Mouse (Mus musculus): ENCODE results near the gene H2-Eb2. TPM values are rescaled to one million over a fixed set of nuclear protein-coding genes. Genes with fewer than 3 reads are reported as not detected.

H2-Eb2 gene
- total RNA-seq, 1 experiment: not detected

DNA sequence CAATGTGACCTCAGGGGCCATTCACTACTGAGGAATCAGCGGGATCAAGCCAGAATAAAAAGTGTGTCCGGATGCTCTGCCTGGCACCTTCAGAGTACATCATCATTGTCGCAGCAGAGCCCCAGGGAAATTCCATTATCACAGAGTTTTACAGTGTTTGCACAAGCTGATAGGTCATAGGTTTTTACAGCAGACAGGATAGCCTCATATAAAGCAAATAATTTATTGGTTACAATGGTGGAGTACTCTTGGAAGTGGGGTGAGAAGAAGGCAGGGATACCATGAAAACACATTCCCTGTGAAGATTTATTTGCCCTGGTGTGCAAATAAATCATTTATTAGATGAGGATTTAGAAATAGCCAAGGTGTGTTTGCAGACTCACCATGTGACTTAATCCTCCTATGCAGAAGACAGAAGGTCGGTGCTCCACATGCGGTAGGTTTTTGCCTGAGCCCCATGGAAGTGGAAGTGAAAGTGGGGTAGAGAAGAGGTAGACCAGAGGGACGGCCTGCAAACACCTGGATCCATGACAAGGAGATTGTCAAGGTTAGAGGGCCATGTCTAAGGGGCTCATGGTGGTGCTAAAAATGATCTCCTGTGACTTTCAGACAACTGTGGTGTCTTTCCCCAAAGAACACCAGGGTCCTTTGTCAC lies 47.7 kb downstream of the H2-Eb2 start:
- DNase-seq (ENCODE audit: low read depth, low spot score): no peak
- Histone ChIP-seq H3K4me3 (ENCODE audit: insufficient read depth in 1 of 2, low read depth in 1 of 2, low read length in 2 of 2, poor library complexity in 1 of 2, severe bottlenecking in 1 of 2) (no peak overlapping the region), H3K36me3 (ENCODE audit: control insufficient read depth, insufficient read depth, low read length, poor library complexity, severe bottlenecking) (no peaks in the 10 kb centered on the region), H3K9me3 (ENCODE audit: control insufficient read depth, insufficient read depth, low read depth, low read length) (no peaks in the 10 kb centered on the region), H3K9ac (ENCODE audit: insufficient read depth, low read depth, low read length, poor library complexity, severe bottlenecking) (no peak overlapping the region), H3K4me1 (ENCODE audit: control insufficient read depth in 2 of 2, insufficient read depth in 2 of 2, low read length in 2 of 2, poor library complexity in 1 of 2) (no peaks in the 10 kb centered on the region), H3K27ac (ENCODE audit: insufficient read depth, low read depth, low read length, poor library complexity, severe bottlenecking) (no peak overlapping the region)
- in situ Hi-C loops (cut with MboI; ENCODE audit: low sequenced_read_pairs in 2 of 2, unreplicated experiment in 2 of 2): no loop called here
- TF ChIP-seq ZNF384 (IDR thresholded peaks at IDR 0.05; ENCODE audit: low read depth, low read length) (no peak), CHD2 (IDR thresholded peaks at IDR 0.05; ENCODE audit: low read depth, low read length) (no peak), ZC3H11A (IDR thresholded peaks at IDR 0.05; ENCODE audit: borderline replicate concordance, low read depth, low read length) (no peak), HCFC1 (IDR thresholded peaks at IDR 0.05; ENCODE audit: borderline replicate concordance, insufficient read depth, low read length) (no peak), MAFK (IDR thresholded peaks at IDR 0.05; ENCODE audit: insufficient read depth, low read depth, low read length) (no peak)

DNA sequence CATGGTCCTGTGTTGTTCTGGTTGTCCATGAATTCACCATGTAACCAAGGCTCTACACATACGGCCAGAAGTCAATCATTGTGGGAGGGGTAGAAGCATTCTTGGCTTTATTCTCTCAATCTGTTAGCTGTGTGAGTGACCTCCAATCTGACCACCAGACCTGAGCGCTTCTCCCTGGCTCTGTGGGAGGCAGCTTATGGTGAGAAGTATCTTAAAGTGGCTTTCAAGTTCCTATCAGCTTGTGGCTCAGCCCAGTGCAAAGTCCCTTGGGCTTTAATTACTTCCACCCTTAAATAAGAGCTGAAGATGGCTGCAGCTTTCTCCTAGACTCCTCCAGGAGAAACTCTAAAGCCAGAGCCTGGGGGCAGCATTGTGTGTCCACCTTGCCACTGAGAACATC lies 51.4 kb downstream of the H2-Eb2 start, which contains the start of gene Btnl1:
TSS of gene Btnl1 (plus strand) at position 286 of the 400 bp plus-strand sequence.
- no peak within 1 kb of the TSS for H3K9ac ChIP-seq (ENCODE audit: insufficient read depth, low read depth, low read length, poor library complexity, severe bottlenecking)
- no peaks in the 10 kb centered on the region for H3K36me3 ChIP-seq (ENCODE audit: control insufficient read depth, insufficient read depth, low read length, poor library complexity, severe bottlenecking)
- no peak within 1 kb of the TSS for H3K27ac ChIP-seq (ENCODE audit: insufficient read depth, low read depth, low read length, poor library complexity, severe bottlenecking)
- no peak within 1 kb of the TSS for H3K4me3 ChIP-seq (ENCODE audit: insufficient read depth in 1 of 2, low read depth in 1 of 2, low read length in 2 of 2, poor library complexity in 1 of 2, severe bottlenecking in 1 of 2)
- in situ Hi-C loops (cut with MboI; ENCODE audit: low sequenced_read_pairs in 2 of 2, unreplicated experiment in 2 of 2): no loop called here
- H3K9me3 ChIP-seq (ENCODE audit: control insufficient read depth, insufficient read depth, low read depth, low read length): no peaks in the 10 kb centered on the region
- DNase-seq (ENCODE audit: low read depth, low spot score): no peak
- peaks cover 0 to 3% of the 10 kb centered on the region in 2 experiments; a peak in 1 of 4 replicates for H3K4me1 ChIP-seq (ENCODE audit: control insufficient read depth in 2 of 2, insufficient read depth in 2 of 2, low read length in 2 of 2, poor library complexity in 1 of 2)
- TF ChIP-seq MAFK (IDR thresholded peaks at IDR 0.05; ENCODE audit: insufficient read depth, low read depth, low read length) (no peak), ZC3H11A (IDR thresholded peaks at IDR 0.05; ENCODE audit: borderline replicate concordance, low read depth, low read length) (no peak), CHD2 (IDR thresholded peaks at IDR 0.05; ENCODE audit: low read depth, low read length) (no peak), ZNF384 (IDR thresholded peaks at IDR 0.05; ENCODE audit: low read depth, low read length) (no peak), HCFC1 (IDR thresholded peaks at IDR 0.05; ENCODE audit: borderline replicate concordance, insufficient read depth, low read length) (no peak)

DNA sequence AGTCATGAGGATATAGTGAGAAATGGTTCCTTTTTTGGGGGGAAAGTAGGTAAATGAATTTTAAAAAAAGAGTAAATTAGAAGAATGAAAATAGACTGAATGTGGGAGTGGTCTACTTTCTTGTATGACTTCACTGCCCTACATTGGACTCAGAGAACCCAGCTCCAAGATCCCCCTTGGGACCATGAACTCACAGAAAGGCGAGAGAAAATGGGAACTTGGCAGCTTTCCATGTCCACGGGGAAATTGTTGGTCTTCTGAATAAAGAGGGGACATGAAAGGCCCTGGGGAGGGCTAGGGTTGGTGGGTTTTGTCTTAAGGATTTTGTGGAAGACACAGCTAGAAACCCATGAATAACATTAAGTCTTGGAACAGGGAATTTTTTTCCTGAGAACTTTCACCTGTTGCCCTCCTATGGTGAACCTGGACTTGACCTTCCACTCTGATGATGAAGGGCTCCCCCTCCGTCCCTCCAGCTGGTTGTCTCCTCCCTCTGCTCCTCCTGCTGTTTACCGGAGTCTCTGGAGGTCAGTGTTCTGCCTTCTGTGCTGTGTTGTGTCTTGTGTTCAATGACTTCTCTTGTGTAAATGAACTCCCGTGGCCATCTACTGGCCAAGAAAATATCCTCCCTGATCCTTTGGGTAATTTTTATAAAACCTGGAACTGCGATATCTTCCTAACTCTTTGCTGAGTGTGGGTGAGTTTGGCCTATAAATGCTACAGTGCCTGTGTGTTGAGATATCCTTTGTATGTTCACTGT lies 52.2 kb downstream of the H2-Eb2 start:
- H3K4me1 ChIP-seq (ENCODE audit: control insufficient read depth in 2 of 2, insufficient read depth in 2 of 2, low read length in 2 of 2, poor library complexity in 1 of 2): peaks cover 3 to 6% of the 10 kb centered on the region in 2 experiments; a peak in 2 of 4 replicates
- H3K4me3 ChIP-seq (ENCODE audit: insufficient read depth in 1 of 2, low read depth in 1 of 2, low read length in 2 of 2, poor library complexity in 1 of 2, severe bottlenecking in 1 of 2): no peak overlapping the region
- no peaks in the 10 kb centered on the region for H3K9me3 ChIP-seq (ENCODE audit: control insufficient read depth, insufficient read depth, low read depth, low read length)
- DNase-seq (ENCODE audit: low read depth, low spot score): no peak
- H3K9ac ChIP-seq (ENCODE audit: insufficient read depth, low read depth, low read length, poor library complexity, severe bottlenecking): no peak overlapping the region
- H3K27ac ChIP-seq (ENCODE audit: insufficient read depth, low read depth, low read length, poor library complexity, severe bottlenecking): no peak overlapping the region
- no peak for TF ChIP-seq CHD2 (IDR thresholded peaks at IDR 0.05; ENCODE audit: low read depth, low read length)
- TF ChIP-seq ZC3H11A (IDR thresholded peaks at IDR 0.05; ENCODE audit: borderline replicate concordance, low read depth, low read length): no peak
- no peak for TF ChIP-seq HCFC1 (IDR thresholded peaks at IDR 0.05; ENCODE audit: borderline replicate concordance, insufficient read depth, low read length)
- TF ChIP-seq ZNF384 (IDR thresholded peaks at IDR 0.05; ENCODE audit: low read depth, low read length): no peak
- no peak for TF ChIP-seq MAFK (IDR thresholded peaks at IDR 0.05; ENCODE audit: insufficient read depth, low read depth, low read length)
- in situ Hi-C loops (cut with MboI; ENCODE audit: low sequenced_read_pairs in 2 of 2, unreplicated experiment in 2 of 2): no loop called here
- H3K36me3 ChIP-seq (ENCODE audit: control insufficient read depth, insufficient read depth, low read length, poor library complexity, severe bottlenecking): no peaks in the 10 kb centered on the region

DNA sequence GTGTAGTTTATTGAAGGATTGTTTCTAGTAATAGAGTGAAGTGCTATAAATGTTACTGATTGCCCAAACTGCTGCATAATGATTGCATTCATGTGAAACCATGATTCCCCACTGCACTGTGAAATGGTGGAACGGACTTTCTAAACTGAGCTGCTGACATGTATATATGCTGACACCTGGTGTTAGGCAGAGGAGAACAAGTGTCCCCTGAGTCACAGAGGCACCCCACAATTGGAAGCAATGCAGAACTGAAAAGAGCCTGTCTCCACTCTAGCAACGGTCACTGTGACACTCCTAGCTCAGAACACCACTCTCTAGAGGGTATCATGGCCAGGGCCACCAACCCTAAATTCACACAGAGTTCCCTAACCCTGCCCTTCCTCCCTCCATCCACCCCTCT lies 53.3 kb downstream of the H2-Eb2 start:
- no peak overlapping the region for H3K4me3 ChIP-seq (ENCODE audit: insufficient read depth in 1 of 2, low read depth in 1 of 2, low read length in 2 of 2, poor library complexity in 1 of 2, severe bottlenecking in 1 of 2)
- TF ChIP-seq HCFC1 (IDR thresholded peaks at IDR 0.05; ENCODE audit: borderline replicate concordance, insufficient read depth, low read length) (no peak), CHD2 (IDR thresholded peaks at IDR 0.05; ENCODE audit: low read depth, low read length) (no peak), ZC3H11A (IDR thresholded peaks at IDR 0.05; ENCODE audit: borderline replicate concordance, low read depth, low read length) (no peak), ZNF384 (IDR thresholded peaks at IDR 0.05; ENCODE audit: low read depth, low read length) (no peak), MAFK (IDR thresholded peaks at IDR 0.05; ENCODE audit: insufficient read depth, low read depth, low read length) (no peak)
- no peak overlapping the region for H3K27ac ChIP-seq (ENCODE audit: insufficient read depth, low read depth, low read length, poor library complexity, severe bottlenecking)
- H3K4me1 ChIP-seq (ENCODE audit: control insufficient read depth in 2 of 2, insufficient read depth in 2 of 2, low read length in 2 of 2, poor library complexity in 1 of 2): peaks cover 3 to 6% of the 10 kb centered on the region in 2 experiments; a peak in 2 of 4 replicates
- in situ Hi-C loops (cut with MboI; ENCODE audit: low sequenced_read_pairs in 2 of 2, unreplicated experiment in 2 of 2): no loop called here
- DNase-seq (ENCODE audit: low read depth, low spot score): no peak
- H3K9ac ChIP-seq (ENCODE audit: insufficient read depth, low read depth, low read length, poor library complexity, severe bottlenecking): no peak overlapping the region
- no peaks in the 10 kb centered on the region for H3K9me3 ChIP-seq (ENCODE audit: control insufficient read depth, insufficient read depth, low read depth, low read length)
- no peaks in the 10 kb centered on the region for H3K36me3 ChIP-seq (ENCODE audit: control insufficient read depth, insufficient read depth, low read length, poor library complexity, severe bottlenecking)
